In the genomic region with DNA sequence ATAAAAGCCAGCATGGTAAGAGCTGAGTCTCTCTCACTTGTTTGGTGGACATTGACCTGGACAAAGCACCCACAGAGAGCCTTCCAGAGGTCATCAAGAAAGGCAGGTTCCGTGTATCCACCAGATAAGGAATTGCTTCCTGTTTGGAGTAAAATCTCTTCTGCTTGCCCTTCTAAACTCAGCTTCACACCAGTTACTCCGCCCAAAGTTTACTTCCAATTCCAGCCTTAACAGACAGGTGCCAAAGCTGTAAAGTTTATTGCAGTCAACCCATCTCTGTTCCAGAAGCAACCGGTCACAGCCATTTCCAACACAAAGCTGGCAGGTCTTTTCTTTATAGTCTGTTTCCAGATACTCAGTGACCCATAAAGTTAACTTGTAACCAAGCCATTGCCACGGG, we compare ENCODE assay signal across 29 mouse cellular contexts.
DNase-seq lines count a peak whose midpoint lies in the region; ATAC-seq and TF ChIP-seq lines count a peak whose summit lies in the region.
"Had no signal": no experiment of that assay in that cellular context is flagged by ENCODE, and none has a peak within 500 bp of the region (broad histone marks: within the 10 kb centered on the region; RNA-seq: fewer than 3 reads in every experiment).

No protein-coding gene starts in this region.

- no peak overlapping the region for H3K4me2 ChIP-seq in limb, embryonic 15.5 days
- H3K4me2 ChIP-seq in intestine, postnatal 0 days (replicated peaks; ENCODE audit: low read depth): no peak overlapping the region
- no peak overlapping the region for H3K4me2 ChIP-seq in kidney, embryonic 15.5 days
- H3K4me2 ChIP-seq: embryonic facial prominence, embryonic 13.5 days; forebrain, embryonic 13.5 days; heart, embryonic 12.5 days; limb, embryonic 12.5 days; lung, embryonic 14.5 days; midbrain, embryonic 15.5 days; neural tube, embryonic 12.5 days; stomach, embryonic 15.5 days had no signal

- DNase-seq in limb, embryonic 10.5 days (ENCODE audit: low spot score): no peak
- peak; percentile 92 for DNase-seq in large intestine, adult 2 months (ENCODE audit: low read depth, low spot score)
- DNase-seq in heart, adult 11 months: no peak
- no peak for DNase-seq in ovary, postnatal 14 days (ENCODE audit: low spot score)
- no peak for DNase-seq in testis, postnatal 10 days (ENCODE audit: low spot score)
- DNase-seq: cerebellum, adult 18-20 months; cerebellum, postnatal 36 days; embryo, embryonic 11 days; heart, postnatal 10 days; lung, embryonic 14.5 days; lung, postnatal 36 days; right cerebral cortex, postnatal 4 days; thymus, adult 18-20 months; thymus, postnatal 36 days had no signal

- H3K9ac ChIP-seq in limb, embryonic 15.5 days: no peak overlapping the region
- no peak overlapping the region for H3K9ac ChIP-seq in intestine, postnatal 0 days (ENCODE audit: low read depth, low read length)
- H3K9ac ChIP-seq in kidney, embryonic 15.5 days: no peak overlapping the region
- H3K9ac ChIP-seq: embryonic facial prominence, embryonic 13.5 days; forebrain, embryonic 13.5 days; heart, embryonic 12.5 days; limb, embryonic 12.5 days; liver, embryonic 14.5 days; lung, embryonic 14.5 days; midbrain, embryonic 15.5 days; neural tube, embryonic 12.5 days; stomach, embryonic 15.5 days had no signal

- no peaks in the 10 kb centered on the region for H3K36me3 ChIP-seq in limb, embryonic 15.5 days
- no peaks in the 10 kb centered on the region for H3K36me3 ChIP-seq in limb, embryonic 10.5 days
- no peaks in the 10 kb centered on the region for H3K36me3 ChIP-seq in intestine, postnatal 0 days (ENCODE audit: control insufficient read depth, insufficient read depth)
- no peaks in the 10 kb centered on the region for H3K36me3 ChIP-seq in kidney, embryonic 15.5 days
- H3K36me3 ChIP-seq: embryonic facial prominence, embryonic 13.5 days; heart, embryonic 12.5 days; hindbrain, embryonic 10.5 days; limb, embryonic 12.5 days; midbrain, embryonic 15.5 days; neural tube, embryonic 12.5 days; stomach, embryonic 15.5 days had no signal

- H3K27me3 ChIP-seq in limb, embryonic 15.5 days: no peaks in the 10 kb centered on the region
- H3K27me3 ChIP-seq in limb, embryonic 10.5 days (ENCODE audit: low read depth, poor library complexity, severe bottlenecking): peaks cover 9% of the 10 kb centered on the region; the same call in 1 of the 2 replicates
- no peaks in the 10 kb centered on the region for H3K27me3 ChIP-seq in intestine, postnatal 0 days (replicated peaks; ENCODE audit: control insufficient read depth, insufficient read depth, low read length)
- no peaks in the 10 kb centered on the region for H3K27me3 ChIP-seq in kidney, embryonic 15.5 days
- H3K27me3 ChIP-seq: embryonic facial prominence, embryonic 13.5 days; heart, embryonic 12.5 days; megakaryocyte, embryonic 14.5 days; stomach, embryonic 15.5 days had no signal

- H3K9me3 ChIP-seq in limb, embryonic 15.5 days: no peaks in the 10 kb centered on the region
- no peaks in the 10 kb centered on the region for H3K9me3 ChIP-seq in limb, embryonic 10.5 days (replicated peaks)
- no peaks in the 10 kb centered on the region for H3K9me3 ChIP-seq in intestine, postnatal 0 days (ENCODE audit: control insufficient read depth)
- no peaks in the 10 kb centered on the region for H3K9me3 ChIP-seq in kidney, embryonic 15.5 days (replicated peaks)
- H3K9me3 ChIP-seq: embryonic facial prominence, embryonic 13.5 days; forebrain, embryonic 13.5 days; hindbrain, embryonic 10.5 days; limb, embryonic 12.5 days; midbrain, embryonic 15.5 days; neural tube, embryonic 12.5 days; stomach, embryonic 15.5 days had no signal

- WGBS in limb, embryonic 15.5 days: 38% methylated on average over 4 of the region's 4 CpGs
- WGBS in limb, embryonic 10.5 days: 33% methylated on average over 4 of the region's 4 CpGs
- 22% methylated on average over 4 of the region's 4 CpGs for WGBS in intestine, postnatal 0 days
- WGBS in kidney, embryonic 15.5 days: 23% methylated on average over 4 of the region's 4 CpGs
- 16% methylated on average over 4 of the region's 4 CpGs for WGBS in large intestine, adult 2 months

- TF ChIP-seq CTCF in intestine, postnatal 0 days (IDR thresholded peaks at IDR 0.05; ENCODE audit: low read depth): no peak

- no peak overlapping the region for H3K4me3 ChIP-seq in limb, embryonic 15.5 days
- no peak overlapping the region for H3K4me3 ChIP-seq in limb, embryonic 10.5 days
- no peak overlapping the region for H3K4me3 ChIP-seq in intestine, postnatal 0 days (ENCODE audit: low read depth, low read length)
- no peak overlapping the region for H3K4me3 ChIP-seq in kidney, embryonic 15.5 days (replicated peaks)
- H3K4me3 ChIP-seq: embryonic facial prominence, embryonic 13.5 days; erythroblast, embryonic 14.5 days; forebrain, embryonic 13.5 days; heart, embryonic 12.5 days; hindbrain, embryonic 10.5 days; limb, embryonic 12.5 days; megakaryocyte, embryonic 14.5 days; midbrain, embryonic 15.5 days; neural tube, embryonic 12.5 days; stomach, embryonic 15.5 days had no signal

- no peak for ATAC-seq in limb, embryonic 15.5 days (ENCODE audit: insufficient number of reproducible peaks, low FRiP score, low TSS enrichment, low read depth)
- peak; percentile 25 for ATAC-seq in intestine, postnatal 0 days
- ATAC-seq in kidney, embryonic 15.5 days (replicated peaks; ENCODE audit: low FRiP score): no peak
- ATAC-seq: forebrain, embryonic 13.5 days; hindbrain, embryonic 16.5 days; midbrain, embryonic 15.5 days had no signal

- H3K27ac ChIP-seq in limb, embryonic 15.5 days: 0 out of 2 replicates have a peak overlapping the region, but pooled peaks have one; percentile 6
- H3K27ac ChIP-seq in limb, embryonic 10.5 days: no peak overlapping the region
- peak overlapping the region; percentile 73 for H3K27ac ChIP-seq in intestine, postnatal 0 days (ENCODE audit: low read depth, low read length)
- H3K27ac ChIP-seq in kidney, embryonic 15.5 days: peak overlapping the region; percentile 79
- H3K27ac ChIP-seq: embryonic facial prominence, embryonic 13.5 days; forebrain, embryonic 13.5 days; hindbrain, embryonic 10.5 days; limb, embryonic 12.5 days; liver, embryonic 14.5 days; midbrain, embryonic 15.5 days; neural tube, embryonic 12.5 days; stomach, embryonic 15.5 days had no signal

- H3K4me1 ChIP-seq in limb, embryonic 15.5 days: peaks cover 35% of the 10 kb centered on the region
- peaks cover 34% of the 10 kb centered on the region for H3K4me1 ChIP-seq in limb, embryonic 10.5 days
- H3K4me1 ChIP-seq in intestine, postnatal 0 days (replicated peaks; ENCODE audit: control insufficient read depth, insufficient read depth, low read length): peaks cover 5% of the 10 kb centered on the region
- peaks cover 52% of the 10 kb centered on the region for H3K4me1 ChIP-seq in kidney, embryonic 15.5 days
